Mouse (Mus musculus) thymus, postnatal 0 days (tissue): ENCODE measurements around the gene Fignl1. TPM values are rescaled to one million over a fixed set of nuclear protein-coding genes. Genes with fewer than 3 reads are reported as not detected.

Source experiments
- DNase-seq: peaks from one replicate; pipeline ENCODE4 v3.0.0-alpha.2; 2015; ENCODE audit warnings: low spot score
- polyA plus RNA-seq: library from polyadenylated mRNA; unstranded; fragments of >200 nt; fragmentation: Nextera tagmentation; extraction: Ambion mirVana; gene quantifications from 2 replicates; pipeline ENCODE4 v1.2.1, GENCODE M21; 2015

The Fignl1 gene
- polyA plus RNA-seq, 1 experiment from 2014 or later = 62.4 TPM

GRCm38 (mm10) chr11:11832755-11833084 lies 24.0 kb upstream of the Fignl1 start:
- DNase-seq = no peak

DNA sequence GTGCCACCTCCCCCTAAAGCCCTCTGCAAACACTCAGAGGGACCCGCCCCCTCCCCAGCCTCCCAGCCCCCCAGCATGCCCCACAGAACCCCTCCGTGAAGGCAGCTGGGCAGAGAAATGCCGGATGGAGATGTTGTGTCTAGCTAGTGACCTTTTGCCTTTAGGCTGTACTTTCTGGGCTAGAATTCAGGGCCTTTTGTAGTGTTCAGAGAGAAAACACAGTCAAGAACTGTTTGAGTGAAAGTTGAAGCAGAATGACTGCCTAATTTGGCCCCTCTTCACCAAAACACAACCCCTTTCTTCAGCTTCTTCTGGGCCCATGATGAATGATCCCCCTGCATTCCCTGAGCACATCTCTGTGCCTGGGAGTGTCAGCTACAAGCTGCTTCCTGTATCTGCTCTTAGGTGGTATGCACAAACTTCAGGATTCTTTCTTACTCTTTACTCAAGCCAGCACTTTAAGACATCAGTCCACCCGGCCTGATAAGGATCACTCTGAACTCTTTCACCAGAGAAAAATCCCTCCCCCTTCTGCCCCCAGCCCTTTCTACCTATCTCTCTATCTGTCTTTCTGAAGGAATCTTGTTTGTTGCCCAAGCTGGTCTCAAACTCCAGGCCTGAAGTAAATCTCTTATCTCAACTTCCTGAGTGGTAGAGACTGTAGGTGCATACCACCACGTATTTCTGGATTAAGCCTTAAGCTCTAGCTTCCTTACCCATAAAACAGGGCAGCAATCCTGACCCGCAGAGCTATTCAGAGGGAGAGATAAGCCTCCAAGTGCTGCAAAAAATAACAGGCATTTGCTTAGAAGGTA lies 23.4 kb upstream of the Fignl1 start:
- DNase-seq = no peak

DNA sequence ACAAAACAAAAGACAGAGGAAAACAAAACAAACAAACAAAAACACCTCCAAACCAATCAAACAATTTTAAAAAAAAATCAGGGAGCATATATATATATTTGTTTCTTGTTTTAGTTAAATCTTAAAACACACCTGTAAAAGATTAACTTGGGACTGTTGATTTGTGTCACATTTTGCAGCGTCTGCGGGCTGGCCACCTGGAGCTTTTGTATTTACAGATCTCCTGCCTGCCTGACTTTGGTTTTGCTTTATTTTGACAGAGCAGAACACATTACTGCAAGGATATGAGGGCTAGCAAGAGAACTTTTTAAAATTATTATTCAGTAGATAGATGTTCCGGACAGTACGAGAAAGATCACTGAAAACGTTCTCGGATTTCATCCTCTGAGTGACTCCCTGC lies 22.8 kb upstream of the Fignl1 start:
- DNase-seq = no peak

- no peak for DNase-seq
These were observed 22.2 kb upstream of the Fignl1 start for GRCm38 (mm10) chr11:11830884-11831495.

- no peak for DNase-seq
These were observed 20.6 kb upstream of the Fignl1 start for GRCm38 (mm10) chr11:11829161-11830000.

GRCm38 (mm10) chr11:11828761-11829160 lies 20.0 kb upstream of the Fignl1 start:
- no peak for DNase-seq

- no peak for DNase-seq
These were observed 19.5 kb upstream of the Fignl1 start for GRCm38 (mm10) chr11:11828251-11828650.

DNA sequence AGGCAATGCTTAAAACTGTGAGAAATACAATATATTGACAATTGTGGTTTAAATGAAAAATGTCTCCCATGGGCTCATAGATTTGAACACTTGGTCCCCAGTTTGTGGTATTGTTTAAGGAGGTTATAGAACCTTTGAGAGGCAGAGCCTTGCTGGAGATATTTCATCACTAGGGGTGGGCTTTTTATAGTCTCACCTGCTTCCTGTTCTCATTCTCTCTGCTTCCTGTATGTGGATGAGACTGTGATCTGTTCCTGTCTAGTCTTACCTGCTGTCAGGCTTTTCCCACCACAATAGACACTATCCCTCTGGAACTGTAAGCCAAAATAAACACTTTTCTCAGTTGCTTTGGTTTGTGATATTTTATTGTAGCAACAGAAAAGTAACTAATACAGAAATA lies 17.7 kb upstream of the Fignl1 start:
- peak; percentile 42 for DNase-seq

DNA sequence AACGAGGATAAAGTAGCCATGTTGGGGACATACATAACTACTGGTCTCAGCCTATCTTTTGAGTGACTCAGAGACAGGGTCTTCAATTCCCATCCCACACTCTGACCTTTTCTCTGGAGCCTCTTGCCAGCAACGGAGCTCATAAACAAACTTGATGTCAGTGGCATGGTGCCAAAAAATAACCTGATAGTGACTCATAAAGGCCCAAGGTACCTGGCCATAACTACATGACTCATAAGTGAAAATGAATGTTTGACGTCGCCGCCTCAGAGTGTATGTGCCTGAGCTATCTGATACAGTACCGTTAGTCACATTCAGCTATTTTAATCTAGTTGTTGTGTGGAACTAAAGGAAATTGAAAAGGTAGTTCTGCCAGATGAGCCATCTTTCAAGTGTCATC lies 16.9 kb upstream of the Fignl1 start:
- DNase-seq = no peak

- no peak for DNase-seq
These were observed 16.3 kb upstream of the Fignl1 start for GRCm38 (mm10) chr11:11824970-11825635.

- DNase-seq = no peak
These were observed 15.5 kb upstream of the Fignl1 start for GRCm38 (mm10) chr11:11823980-11824911.

GRCm38 (mm10) chr11:11822181-11823095 lies 13.7 kb upstream of the Fignl1 start:
- no peak for DNase-seq

DNA sequence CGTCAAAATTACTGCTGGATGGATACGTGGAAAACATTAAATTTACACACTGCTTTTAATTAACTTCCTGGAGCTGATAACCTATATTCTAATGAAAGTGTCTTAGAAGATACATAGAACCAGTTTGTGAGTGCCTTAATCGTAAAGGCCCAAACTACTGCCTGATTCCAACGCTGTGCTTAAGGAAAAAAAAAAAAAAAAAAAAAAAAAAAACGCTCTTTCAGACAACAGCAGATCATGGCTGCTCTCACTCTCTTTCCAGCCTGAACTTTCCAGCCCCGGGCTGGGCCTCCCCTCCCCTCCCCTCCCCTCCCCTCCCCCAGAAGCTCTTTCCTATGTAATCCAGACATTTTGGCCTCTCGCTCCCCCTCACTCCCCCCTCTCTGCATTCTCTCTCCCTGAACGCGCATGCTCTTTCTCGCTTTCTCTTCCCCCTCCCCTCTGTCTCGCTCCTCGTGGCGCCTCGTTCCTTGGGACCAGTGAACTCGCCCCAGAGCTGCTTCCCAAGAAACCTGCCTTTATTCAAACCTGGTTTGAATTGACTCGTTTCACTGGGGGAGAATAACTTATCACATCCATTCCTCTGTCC lies 12.7 kb upstream of the Fignl1 start:
- DNase-seq = no peak

DNA sequence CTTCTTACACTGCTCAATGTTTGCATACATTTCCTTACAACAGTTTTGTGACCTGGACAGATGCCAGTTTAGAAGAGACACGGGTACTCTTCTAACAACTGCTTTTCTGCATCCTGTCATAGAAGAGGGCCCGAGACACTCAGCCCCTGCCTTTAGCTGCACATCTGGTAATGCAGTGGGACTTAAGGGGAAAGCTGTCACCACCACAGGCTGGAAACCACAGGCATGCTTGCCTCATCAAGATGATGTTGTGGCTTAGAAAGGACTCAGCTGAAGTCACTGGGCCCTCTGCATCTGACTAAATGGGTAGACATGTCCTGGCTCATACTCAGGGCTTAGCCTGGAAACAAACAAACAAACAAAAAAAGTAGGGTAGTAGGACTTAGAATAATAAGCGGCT lies 12.0 kb upstream of the Fignl1 start:
- peak; percentile 74 for DNase-seq

DNA sequence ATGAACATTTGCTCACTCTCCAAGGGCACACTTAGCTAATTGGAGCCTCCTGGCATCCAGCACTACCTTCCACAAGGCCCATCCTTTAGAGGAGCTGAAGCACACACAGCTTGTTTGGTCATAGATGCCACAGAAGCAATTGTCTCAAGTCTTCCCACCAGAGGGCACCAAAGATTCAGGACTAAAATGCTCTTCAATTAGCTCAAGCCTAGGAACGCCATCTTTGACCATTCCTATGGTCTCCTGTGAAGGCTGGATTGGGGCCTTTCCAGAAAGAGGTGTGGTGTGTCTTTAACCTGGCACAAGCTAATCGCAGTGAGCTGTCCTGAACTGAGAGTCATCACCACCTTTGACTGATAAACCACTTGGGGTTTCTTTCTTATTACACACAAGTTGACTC lies 11.5 kb upstream of the Fignl1 start:
- DNase-seq = peak; percentile 89

- no peak for DNase-seq
These were observed 10.4 kb upstream of the Fignl1 start for GRCm38 (mm10) chr11:11819206-11819605.

DNA sequence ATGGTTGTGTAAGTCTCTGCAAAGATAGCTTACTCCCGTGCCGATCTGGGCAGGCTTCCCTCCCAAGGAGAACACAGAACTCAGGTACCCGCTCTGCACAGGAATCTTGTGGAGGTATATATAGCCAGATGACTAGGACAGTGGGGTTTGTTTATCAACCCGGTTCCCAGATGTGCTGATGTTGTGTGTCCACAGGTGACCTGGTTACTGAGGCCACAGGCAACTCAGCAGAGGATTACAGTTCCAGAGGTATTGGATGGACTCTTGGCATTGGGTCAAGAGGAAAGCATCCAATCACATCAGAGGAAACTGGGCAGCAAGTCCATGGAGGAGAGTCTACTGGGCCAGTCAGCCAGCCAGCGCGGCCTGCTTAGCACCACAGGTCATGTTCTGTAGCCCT lies 10.0 kb upstream of the Fignl1 start:
- DNase-seq = no peak

DNA sequence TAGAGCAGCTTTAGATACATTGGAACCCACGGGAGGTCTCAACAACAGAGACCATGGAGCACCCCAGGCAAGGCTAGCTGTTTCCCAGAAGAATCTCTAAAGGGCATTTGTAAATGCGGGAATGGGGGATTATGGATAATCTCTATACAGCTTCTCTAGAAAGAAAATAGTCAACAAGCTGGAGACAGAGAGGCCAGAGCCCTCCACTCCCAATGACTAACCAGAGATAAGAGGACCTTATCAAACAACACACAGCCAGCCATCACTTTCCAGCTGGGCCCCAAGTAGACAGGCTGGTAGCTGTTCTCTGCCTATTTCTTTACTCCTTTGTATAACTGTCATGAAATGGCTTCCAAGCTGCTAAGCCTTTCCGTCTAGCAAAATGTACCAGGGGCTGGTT lies 7.0 kb upstream of the Fignl1 start:
- no peak for DNase-seq

GRCm38 (mm10) chr11:11811906-11812480 lies 3.2 kb upstream of the Fignl1 start:
- peak; percentile 83 for DNase-seq
